Mouse (Mus musculus): Measurements from ENCODE around the gene Pde4b.

Pde4b gene

GRCm38 (mm10) chr4:102398512-102398911 lies 311.2 kb downstream of the Pde4b start:
- DNase-seq (ENCODE audit: low spot score in 2 of 2): no peak

GRCm38 (mm10) chr4:102406848-102407247 lies 319.5 kb downstream of the Pde4b start:
- DNase-seq (ENCODE audit: low spot score in 2 of 2): no peak

- no peak for DNase-seq (ENCODE audit: low spot score in 2 of 2)
Measured at GRCm38 (mm10) chr4:102408132-102408531, 320.8 kb downstream of the Pde4b start.

GRCm38 (mm10) chr4:102408938-102409337 lies 321.6 kb downstream of the Pde4b start:
- no peak for DNase-seq (ENCODE audit: low spot score in 2 of 2)

- no peak for DNase-seq (ENCODE audit: low spot score in 2 of 2)
Measured at GRCm38 (mm10) chr4:102413101-102413500, 325.8 kb downstream of the Pde4b start.

- no peak for DNase-seq (ENCODE audit: low spot score in 2 of 2)
Measured at GRCm38 (mm10) chr4:102413794-102414193, 326.5 kb downstream of the Pde4b start.

- DNase-seq (ENCODE audit: low spot score in 2 of 2): no peak
Measured at GRCm38 (mm10) chr4:102414610-102415009, 327.3 kb downstream of the Pde4b start.

- DNase-seq (ENCODE audit: low spot score in 2 of 2): no peak
Measured at GRCm38 (mm10) chr4:102420794-102421397, 333.6 kb downstream of the Pde4b start.

- DNase-seq (ENCODE audit: low spot score in 2 of 2): no peak
Measured at GRCm38 (mm10) chr4:102421398-102421859, 334.1 kb downstream of the Pde4b start.

GRCm38 (mm10) chr4:102424104-102424503 lies 336.8 kb downstream of the Pde4b start:
- DNase-seq (ENCODE audit: low spot score in 2 of 2): no peak

- no peak for DNase-seq (ENCODE audit: low spot score in 2 of 2)
Measured at GRCm38 (mm10) chr4:102425422-102425821, 338.1 kb downstream of the Pde4b start.

- no peak for DNase-seq (ENCODE audit: low spot score in 2 of 2)
Measured at GRCm38 (mm10) chr4:102429730-102430341, 342.5 kb downstream of the Pde4b start.

GRCm38 (mm10) chr4:102432040-102432782 lies 344.9 kb downstream of the Pde4b start:
- no peak for DNase-seq (ENCODE audit: low spot score in 2 of 2)

GRCm38 (mm10) chr4:102439401-102440118 lies 352.2 kb downstream of the Pde4b start:
- no peak for DNase-seq (ENCODE audit: low spot score in 2 of 2)

GRCm38 (mm10) chr4:102440119-102440481 lies 352.8 kb downstream of the Pde4b start:
- DNase-seq (ENCODE audit: low spot score in 2 of 2): no peak

- no peak for DNase-seq (ENCODE audit: low spot score in 2 of 2)
Measured at GRCm38 (mm10) chr4:102443533-102443932, 356.2 kb downstream of the Pde4b start.

- no peak for DNase-seq (ENCODE audit: low spot score in 2 of 2)
Measured at GRCm38 (mm10) chr4:102444501-102444900, 357.2 kb downstream of the Pde4b start.

GRCm38 (mm10) chr4:102446160-102446945 lies 359.0 kb downstream of the Pde4b start:
- DNase-seq (ENCODE audit: low spot score in 2 of 2): no peak

- no peak for DNase-seq (ENCODE audit: low spot score in 2 of 2)
Measured at GRCm38 (mm10) chr4:102456426-102456825, 369.1 kb downstream of the Pde4b start.

GRCm38 (mm10) chr4:102459216-102459999 lies 372.1 kb downstream of the Pde4b start:
- DNase-seq (ENCODE audit: low spot score in 2 of 2): no peak

GRCm38 (mm10) chr4:102478104-102478503 lies 390.8 kb downstream of the Pde4b start:
- DNase-seq (ENCODE audit: low spot score in 2 of 2): no peak
